Mouse (Mus musculus): ENCODE measurements at regions not wholly inside any gene's neighbourhood (a gene's known extent, or its start where the extent isn't known, plus 50 kb on each side); places are given as distances from the start of the nearest gene placed in this dataset.

DNA sequence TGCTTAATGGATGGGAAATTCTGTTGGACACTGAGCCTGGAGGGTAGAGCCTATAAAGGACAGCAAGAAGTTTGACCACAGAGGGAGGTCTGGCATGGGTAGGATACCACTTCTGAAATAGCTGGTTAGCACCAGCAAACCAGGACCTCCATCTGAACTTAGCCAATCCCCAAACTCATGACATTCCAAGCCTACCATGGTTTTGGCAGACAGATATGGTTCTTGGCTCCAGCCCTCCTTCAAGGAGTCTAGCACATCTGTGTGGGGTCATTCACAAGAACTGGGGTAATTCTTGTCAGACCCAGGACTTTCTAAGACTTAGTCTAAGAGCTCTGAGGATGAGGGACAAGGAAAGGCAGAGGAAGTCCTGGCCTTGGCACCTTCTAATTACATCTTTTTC is 187.7 kb downstream of the Phlda1 start:
- no peak for DNase-seq (ENCODE audit: low read depth in 2 of 2, low spot score in 2 of 2)

DNA sequence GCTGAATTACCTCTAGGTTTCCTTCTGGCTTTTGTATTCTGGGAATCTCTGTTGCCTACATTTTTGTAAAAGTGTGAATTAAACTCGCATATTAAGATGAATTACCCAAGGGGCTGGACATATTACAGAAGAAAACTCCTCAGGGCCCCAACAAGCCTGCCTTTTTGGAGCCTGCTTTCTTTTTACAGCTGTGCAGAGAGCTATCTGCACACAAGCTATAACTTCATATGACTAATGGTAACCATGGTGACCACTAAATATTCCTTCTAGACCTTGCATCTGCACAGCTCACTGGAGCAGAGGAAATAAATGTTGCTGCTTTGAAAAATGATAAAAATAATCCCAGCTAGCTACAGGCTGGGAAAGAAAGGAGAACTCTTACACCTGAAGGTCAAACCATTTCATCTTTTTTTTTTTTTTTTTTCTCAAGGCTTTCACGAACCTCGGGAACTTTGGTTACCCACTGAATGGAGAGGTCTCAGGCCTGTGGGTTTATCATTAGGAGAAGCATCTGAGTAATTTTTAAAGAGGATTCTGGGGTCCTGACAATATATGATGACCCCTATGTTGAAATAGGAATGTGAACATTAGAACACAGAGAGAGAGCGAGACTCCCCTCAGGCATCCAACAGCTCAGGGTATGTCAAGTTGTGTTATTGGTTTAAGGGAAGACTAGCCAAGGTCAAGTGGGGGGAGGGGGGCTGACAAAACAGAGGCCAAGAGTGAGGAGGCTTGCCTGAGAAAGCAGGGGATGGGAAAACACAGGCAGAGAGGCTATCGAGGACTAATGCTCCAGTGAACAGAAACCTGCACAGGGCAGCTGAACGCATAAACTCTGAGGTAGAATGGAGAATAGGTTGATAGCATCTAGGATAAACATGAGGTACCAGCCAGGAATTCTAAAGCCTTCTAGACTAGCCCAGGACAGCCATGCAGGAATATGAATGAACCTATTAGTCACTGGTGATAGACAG is 188.4 kb downstream of the Phlda1 start:
- no peak for DNase-seq (ENCODE audit: low read depth in 2 of 2, low spot score in 2 of 2)

DNA sequence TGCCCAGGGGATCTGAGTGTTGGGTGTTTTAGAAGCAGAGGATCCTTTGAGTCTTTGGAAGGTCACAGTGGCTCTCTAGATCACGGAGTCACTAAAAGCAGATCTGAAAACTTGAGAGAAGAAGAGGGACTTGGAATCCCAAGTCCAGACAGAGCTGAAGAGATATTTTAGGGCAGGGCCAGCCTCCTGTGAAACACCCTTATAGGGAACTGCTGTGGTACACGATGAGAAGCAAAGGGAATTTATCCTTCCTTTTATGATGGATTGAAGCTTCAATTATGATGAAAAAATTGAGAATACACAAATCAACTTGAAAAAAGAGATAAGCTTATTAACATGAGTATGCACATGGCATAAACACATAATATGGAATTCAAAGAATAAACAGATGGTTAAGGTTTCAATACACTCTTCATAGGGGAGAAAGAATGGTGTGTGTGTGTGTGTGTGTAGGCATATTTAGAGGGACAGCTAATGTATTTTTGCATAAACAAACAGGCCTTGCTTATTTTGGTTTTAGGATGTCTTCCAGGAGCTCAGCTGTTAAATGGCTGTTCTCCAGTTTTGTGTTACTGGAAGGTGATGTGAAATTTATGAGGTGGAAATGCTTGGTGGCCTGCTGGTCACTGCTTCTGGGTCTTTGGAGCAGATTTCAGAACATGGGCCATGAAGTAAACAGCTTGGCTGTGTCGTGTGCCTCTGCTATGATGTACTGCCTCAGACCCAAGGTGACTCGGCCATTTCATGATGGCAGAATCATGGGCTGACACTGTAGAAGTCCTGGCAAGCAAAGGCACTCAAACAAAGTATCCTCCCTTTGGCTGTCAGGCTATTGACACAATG is 190.1 kb downstream of the Phlda1 start:
- no peak for DNase-seq (ENCODE audit: low read depth in 2 of 2, low spot score in 2 of 2)

DNA sequence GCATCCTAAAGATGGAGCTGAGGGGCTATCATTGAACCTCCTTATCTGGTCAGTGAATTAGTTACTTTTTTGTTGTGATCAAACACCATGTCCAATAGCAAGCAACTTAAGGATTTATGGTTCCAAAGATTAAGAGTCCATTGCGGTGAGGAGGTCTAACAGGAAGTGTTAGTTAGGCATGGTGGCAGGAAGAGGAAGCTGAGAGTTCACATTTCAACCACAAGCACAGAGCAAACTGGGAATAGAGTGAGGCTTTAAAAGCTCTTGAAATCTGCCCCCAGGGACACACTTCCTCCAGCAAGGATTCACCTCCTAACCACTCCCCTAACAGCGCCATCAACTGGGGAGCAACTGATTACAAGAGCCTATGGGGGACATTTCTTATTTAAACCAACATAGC is 190.9 kb downstream of the Phlda1 start:
- no peak for DNase-seq (ENCODE audit: low read depth in 2 of 2, low spot score in 2 of 2)

DNA sequence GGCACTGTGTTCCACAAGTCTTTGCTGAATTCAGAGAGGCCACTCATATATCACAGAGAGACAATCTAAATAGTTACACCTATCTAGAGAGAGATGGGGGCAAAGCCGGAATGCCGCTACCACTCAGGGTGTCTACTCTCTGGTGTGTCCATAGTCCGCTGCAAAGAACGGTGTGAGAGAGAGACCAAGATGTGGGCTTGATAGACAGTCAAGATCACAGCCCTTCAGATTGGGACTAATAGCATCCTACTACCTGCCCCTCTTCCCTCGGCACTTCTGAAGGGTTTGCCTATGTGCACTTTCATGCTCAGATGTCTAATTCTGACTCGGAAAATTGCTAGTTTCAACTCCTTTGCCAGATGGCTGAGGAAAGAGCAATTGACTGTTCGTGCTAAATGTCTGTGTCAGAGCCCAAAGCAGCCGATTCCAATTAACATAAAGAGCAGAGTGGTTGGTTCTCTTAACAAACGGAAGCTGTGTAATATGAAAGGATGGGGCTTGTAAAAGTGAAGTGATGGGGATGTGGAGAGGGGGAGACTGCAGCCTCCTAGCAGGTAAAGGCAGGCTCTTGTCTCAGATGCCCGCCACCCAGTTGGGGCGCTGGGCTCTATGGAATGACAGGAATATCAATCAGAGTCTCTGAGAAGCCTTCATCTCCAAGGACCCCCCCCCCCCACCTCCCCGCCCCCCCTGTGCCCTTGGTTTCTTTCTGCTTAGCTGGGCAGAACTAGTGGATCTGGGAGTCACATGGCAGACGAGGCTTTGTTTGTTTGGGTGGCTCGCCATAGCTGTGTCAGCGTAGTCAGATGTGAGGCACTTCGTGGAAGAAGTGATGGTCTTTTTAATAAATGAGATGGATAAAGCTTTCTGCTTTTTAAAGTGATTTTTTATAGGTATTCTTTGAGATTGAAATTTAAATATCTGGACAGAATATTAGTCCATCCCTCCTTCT is 193.7 kb downstream of the Phlda1 start:
- no peak for DNase-seq (ENCODE audit: low read depth in 2 of 2, low spot score in 2 of 2)

DNA sequence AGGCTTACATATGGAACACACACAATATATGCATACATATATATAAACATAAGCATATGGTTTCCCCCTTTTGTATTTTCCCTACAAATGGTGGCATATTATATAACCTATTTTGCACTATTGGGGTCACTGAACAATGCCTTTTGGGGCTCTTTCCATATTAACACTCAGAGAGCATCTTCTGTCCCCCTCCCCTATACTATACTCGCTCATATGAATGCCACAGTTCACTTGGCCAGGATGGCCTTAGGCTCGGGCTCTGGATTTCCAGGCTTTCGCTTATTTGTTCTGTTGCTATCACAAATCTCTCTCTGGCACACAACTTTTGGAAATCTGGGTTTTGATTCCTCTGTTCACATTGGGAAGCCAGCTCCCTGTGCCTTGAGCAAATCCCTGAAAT is 194.5 kb downstream of the Phlda1 start:
- DNase-seq (ENCODE audit: low read depth in 2 of 2, low spot score in 2 of 2): no peak

DNA sequence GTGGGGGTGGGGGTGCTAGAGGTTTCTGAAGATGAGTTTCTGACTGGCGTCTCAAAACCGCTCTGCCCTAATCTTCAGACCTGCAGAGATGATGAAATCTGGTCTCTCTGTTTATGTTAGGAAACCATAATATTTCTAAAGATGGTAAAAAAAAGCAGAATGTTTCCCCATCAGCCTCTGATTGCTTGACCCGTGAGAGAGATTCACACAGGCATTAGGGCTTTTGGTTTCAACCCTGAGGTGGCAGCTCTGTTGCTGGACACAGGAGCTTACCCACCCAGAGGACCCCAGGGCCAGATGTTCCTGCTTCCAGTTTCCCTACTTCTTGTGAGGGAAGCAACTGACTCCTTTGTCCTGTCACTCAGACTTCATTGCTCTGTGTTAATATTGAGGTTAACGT is 195.1 kb downstream of the Phlda1 start:
- DNase-seq (ENCODE audit: low read depth in 2 of 2, low spot score in 2 of 2): no peak

DNA sequence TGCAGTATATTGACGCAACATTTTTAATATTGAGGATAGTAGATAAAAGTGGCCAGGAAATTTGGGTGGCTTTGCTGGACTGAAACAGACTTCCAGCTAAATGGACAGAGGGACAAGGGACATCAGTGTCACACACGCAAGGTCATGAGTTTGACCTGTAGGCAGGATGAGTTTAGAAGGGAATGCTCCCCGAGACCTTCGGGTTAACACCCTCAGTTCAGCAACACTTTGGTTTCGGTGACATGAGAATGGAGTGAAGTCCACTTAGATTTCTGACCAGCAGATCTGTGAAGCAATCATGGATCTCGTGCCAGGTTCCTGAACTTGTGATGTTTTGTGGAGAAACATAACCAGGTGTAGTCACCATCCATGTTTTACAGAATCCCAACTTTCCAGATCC is 196.3 kb downstream of the Phlda1 start:
- no peak for DNase-seq (ENCODE audit: low read depth in 2 of 2, low spot score in 2 of 2)

DNA sequence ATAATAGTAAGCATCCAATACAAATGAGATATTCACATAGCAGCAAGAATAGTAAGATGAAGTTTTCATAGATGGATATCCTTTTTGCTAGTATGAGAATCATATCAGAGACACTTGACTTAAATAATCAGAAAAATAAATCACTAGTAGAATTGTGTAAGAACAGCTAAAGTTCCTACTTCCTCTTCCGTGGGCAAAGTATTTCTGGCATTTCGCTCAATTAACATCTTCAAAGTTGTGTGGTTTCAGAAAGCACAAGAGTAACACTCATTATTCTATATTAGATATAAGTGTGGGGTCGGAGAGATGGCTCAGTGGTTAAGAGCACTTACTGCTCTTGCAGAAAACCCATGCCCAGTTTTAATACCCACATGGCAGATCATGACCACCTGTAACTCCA is 197.4 kb downstream of the Phlda1 start:
- DNase-seq (ENCODE audit: low read depth in 2 of 2, low spot score in 2 of 2): no peak

DNA sequence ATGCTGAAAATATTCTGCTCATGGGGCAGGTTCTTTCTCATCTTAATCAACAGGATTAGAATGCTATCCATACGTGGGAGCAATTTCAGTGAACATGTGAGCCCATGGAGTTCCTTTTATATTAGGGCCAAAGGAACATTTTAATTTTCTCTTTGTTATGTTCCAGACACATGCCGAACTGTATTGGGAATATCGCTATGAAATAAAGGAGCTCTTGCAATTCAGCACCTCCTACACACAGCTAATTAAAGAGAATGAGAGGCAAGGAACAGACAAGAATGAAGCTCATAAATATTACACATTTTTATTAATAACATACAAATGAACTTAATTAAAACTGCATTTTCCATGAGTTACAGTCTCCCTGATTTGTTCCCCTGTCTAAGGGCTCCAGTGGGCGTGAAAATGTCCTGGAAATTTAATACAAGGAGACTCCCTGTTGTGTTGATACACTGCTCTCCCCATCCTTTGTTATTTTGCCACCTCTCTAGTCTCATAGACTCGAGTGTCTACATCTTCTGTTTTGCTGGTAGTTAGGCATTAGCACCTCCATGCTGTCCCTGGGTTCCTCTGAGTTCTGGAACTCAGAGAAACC is 205.5 kb downstream of the Phlda1 start:
- no peak for DNase-seq (ENCODE audit: low read depth in 2 of 2, low spot score in 2 of 2)

DNA sequence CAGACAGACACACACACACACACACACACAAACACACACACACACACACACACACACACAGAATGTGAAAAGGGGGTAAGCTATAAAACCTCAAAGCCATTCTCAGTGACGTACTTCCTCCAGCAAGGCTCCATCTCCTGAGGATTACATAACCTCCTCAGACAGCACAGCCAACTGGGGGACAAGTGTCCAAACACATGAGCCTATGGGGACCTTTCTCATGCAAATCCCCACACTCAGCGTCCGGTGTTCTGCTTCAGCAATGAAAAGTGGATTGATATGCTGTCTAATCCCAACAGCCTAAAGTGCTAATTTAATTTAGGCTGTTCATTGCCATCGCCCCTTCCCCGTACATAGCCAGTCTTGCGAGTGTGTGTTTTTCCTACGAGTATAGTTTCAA is 206.9 kb downstream of the Phlda1 start:
- no peak for DNase-seq (ENCODE audit: low read depth in 2 of 2, low spot score in 2 of 2)

DNA sequence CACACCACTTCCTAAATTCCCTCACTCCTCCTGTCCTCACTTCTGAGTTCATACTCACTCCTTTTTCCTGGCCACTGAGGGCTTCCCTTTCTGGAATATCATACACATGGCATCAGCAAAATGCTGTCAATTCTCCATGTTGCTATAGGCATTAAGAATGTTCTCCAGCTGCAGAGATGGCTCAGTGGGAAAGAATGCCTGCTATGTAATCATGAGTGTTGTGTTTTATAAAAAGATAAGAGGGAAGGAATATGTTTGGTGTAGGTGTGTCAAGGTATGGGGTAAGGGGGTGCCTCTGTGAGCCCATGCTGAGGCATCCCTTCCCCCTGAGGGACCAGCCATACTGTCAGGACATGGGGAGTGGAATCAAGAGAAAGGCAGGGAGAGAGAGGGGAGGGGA is 207.6 kb downstream of the Phlda1 start:
- no peak for DNase-seq (ENCODE audit: low read depth in 2 of 2, low spot score in 2 of 2)

DNA sequence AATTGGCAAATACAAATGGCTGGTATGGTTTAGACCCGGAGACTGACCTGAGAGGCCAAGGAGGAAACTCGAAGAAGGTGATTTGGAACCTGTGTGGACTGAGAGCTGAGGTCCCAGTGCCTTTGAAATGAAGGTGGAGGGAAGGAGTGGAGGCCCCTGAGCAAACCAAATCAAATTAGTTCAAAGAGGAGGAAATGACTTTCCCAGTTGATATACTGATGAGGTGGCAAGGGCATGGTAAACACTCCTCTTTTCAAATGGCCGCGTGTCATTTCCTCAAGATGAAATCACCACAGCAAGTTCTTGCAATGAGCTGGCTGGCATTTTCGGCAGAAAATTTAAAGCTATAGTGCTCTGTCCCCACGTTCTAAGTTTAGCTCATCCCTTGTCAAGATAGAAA is 209.1 kb downstream of the Phlda1 start:
- no peak for DNase-seq (ENCODE audit: low read depth in 2 of 2, low spot score in 2 of 2)

DNA sequence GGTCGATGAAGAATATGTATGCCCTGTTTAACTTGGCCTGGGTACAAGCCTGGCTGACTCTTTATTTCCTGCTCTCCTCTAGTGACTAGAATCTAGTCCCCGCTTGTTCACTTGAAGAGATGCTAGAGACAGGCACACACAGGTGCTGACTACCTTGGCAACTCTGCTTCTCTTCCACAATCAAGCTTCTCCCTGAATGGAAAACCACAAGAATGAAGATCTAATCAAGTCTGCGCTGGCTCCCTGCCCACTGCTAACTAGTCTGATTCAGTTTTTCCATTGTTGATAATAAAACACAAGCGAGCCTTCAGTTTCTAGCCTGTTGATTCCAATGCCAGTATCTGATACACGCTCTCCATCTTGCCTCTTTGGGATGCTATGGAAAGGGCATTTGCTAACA is 213.5 kb downstream of the Phlda1 start:
- no peak for DNase-seq (ENCODE audit: low read depth in 2 of 2, low spot score in 2 of 2)

DNA sequence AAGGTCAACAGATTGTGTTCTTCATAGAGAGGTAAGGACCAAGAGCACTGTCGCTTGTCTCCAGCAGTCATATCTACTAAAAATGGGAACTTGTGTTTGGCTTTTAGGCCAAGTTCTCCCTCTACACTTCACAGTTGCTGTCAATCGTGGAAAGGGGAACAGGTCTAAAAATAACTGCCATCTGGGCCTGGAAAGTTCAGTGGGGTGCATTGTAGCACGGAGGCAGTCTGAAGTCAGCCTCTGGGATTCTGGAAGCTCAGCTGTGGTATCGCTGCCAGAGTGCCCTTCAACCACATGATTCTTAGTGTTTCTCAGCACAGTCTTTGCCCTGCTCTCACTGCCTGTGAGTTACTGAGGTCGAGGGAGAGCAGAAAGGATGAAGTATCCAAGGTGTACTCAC is 215.0 kb downstream of the Phlda1 start:
- DNase-seq (ENCODE audit: low read depth in 2 of 2, low spot score in 2 of 2): no peak

DNA sequence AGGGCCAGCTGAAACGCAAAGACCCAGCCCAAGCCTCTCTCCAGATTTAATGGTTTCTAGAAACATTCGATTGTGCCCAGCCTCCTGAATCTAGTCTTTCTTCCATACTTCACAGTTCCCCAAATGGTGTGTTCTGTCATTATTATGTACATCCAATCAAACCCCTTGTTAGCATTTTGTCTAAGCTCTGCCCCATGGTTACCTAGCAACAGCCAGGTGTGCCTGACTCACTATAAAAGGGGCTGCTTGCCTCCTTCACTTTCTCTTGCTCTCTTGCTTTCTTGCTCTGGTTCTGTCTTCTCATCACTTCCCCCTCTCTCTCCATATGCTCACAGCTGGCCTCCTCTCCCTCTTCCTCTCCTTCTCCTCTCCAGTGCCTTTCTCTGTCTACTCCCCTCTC is 217.8 kb downstream of the Phlda1 start:
- DNase-seq (ENCODE audit: low read depth in 2 of 2, low spot score in 2 of 2): no peak

DNA sequence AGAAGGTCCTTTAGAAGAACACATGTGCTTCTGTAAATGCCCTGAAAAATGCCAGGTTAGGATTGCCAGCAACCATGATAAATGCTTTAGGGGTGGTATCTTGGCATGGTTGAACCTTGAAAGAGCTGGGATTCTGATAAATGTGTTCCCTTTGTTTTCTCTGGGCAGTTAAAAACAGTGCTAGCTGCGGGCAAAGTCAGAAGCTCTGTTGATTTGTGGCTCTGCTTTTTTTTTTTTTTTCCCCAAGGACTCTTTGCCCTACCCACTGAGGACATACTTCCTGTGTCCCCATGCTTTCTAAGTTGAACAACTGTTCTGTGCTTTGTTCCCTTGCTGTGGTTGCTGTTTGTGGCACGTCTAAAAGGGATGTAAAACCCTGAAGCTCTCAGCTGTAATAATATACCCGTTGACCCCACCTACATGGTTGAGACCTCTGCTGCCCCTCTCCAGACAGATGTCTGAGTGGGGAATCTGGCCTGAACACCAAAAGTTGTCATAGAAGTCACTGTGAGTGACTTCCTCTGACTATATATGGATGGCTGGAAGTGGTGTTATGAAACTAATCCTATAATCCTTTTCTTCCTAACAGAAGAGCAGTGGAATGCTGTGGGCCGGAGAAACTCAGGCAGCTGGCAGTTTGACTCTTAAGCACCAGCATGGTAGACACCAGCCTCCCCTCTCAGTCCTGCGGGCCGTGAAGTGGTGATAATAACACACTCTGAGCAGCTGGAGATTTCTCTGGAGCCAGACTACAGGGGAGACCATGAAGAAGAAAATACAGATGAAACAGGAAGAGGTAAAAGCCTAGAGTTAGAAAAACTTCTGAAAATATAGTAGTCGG is 218.7 kb downstream of the Phlda1 start:
- DNase-seq (ENCODE audit: low read depth in 2 of 2, low spot score in 2 of 2): no peak

DNA sequence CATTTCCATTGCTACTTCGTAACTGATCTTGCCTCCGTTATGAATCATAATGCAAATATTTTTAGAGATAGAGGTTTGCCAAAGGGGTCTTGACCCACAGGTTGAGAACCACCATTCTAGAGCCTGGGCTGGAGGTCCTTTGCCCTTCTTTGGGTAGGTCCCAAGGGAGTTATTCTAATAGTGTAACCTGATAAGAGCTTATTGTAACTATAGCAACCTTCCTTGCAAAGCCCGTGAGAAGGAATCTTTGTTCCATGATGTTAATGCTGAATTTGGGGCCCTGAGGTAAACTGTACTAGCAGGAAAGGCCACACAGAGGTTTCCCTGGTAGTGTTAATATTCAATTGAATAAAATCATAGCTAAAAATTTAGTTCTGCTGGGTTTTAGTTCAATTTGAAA is 229.9 kb downstream of the Phlda1 start:
- no peak for DNase-seq (ENCODE audit: low read depth in 2 of 2, low spot score in 2 of 2)

DNA sequence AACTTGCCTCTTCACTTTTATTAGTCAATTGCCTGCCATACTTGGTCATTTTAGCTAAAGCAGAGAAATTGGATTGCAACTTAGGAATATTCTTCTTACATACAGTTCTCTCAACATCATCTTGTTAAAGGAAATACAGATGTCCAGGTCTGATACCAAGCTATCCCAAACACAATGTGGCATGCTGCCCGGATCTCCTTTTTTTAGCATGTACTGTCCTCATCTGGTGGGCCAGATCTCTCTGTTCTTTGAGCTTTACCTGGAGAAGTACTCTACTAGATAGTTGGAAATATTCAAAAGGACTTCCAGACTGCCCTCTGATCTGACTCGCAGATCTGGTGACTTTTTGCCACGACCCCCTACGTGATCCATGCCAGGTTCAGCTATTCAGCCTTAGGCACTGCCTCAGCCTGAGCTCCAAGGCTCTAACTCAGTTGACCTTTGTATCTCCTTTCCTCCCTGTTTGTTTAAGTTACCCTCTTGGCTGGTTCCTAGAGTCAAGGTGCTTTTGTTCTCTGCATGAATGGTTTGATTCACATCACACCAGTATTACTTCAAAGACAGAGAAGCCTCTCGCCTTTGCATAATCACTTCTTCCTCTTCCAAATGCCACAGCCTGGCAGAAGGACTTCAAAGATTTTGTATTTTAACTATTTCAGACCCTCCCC is 232.9 kb upstream of the Krr1 start:
- DNase-seq (ENCODE audit: low read depth in 2 of 2, low spot score in 2 of 2): no peak
